Mouse (Mus musculus): Measurements from ENCODE around the gene Brdt.
"Not testable (repeated sequence)": the region's sequence is repeated elsewhere in the genome, so short reads cannot be mapped to it uniquely, and the experiment has no call there.

Gene Brdt

GRCm38 (mm10) chr5:107340404-107340803 is 9.4 kb downstream of the Brdt start:
- DNase-seq (ENCODE audit: low spot score in 2 of 2), result no peak

DNA sequence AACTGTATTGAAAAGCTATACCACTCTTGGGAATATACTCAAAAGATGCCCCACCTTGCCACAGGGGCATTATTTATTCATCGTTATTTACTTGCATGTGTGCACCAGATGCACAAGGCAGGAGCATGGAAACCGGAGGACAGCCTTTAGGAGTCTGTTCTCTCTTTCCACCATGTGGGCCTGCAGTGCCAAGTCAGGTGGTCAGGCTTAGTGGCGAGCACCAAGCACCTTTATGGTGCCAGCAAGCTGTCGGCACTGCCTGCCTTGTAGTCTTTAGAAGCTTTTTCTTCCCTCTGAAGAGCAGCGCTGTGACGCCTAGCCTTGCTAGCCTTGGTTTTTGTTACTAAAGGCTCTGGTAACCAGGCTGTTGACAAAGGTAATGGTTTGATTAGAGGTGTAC is 11.9 kb downstream of the Brdt start:
- DNase-seq (ENCODE audit: low spot score in 2 of 2), result no peak

DNA sequence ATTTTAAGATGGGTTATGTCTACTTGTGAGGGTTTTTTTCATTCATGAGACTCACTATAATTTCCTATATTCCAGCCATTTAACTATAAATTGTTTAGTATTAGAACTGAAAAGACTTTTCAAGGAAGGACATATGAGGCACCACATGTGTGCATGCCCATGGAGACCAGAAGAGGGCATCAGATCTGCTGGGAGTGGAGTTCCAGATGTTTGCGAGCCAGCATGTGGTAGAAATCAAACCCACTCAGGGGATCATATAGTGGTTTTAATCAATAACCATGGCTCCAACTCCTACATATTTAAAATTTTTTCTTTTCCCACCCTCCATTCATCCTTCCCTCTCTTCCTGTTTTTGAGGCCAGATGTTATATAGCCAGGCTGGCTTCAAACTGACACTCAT is 15.3 kb downstream of the Brdt start:
- no peak for DNase-seq (ENCODE audit: low spot score in 2 of 2)

GRCm38 (mm10) chr5:107352566-107352965 is 21.6 kb downstream of the Brdt start:
- DNase-seq (ENCODE audit: low spot score in 2 of 2), result no peak

DNA sequence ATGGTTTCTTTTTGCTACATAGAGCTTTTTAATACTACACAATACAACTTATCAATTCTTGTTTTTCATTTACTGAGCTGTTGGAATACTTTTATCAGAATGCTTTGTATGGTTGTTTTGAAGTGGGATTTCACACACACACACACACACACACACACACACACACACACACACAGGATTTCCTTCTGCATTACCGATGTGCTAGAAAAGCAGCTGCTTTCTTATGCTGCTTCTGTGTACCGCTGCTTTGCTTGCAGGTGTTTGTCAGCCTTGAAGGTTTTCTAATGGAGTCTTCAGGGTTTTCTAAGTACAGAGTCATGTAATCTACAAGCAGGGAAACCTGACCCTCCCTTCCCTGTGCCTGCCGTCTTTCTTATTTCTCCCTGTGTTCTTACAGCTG is 23.0 kb downstream of the Brdt start:
- DNase-seq (ENCODE audit: low spot score in 2 of 2), result no peak

GRCm38 (mm10) chr5:107355801-107356200 is 24.8 kb downstream of the Brdt start:
- no peak for DNase-seq (ENCODE audit: low spot score in 2 of 2)

- DNase-seq (ENCODE audit: low spot score in 2 of 2), result no peak
These were observed 26.8 kb downstream of the Brdt start for GRCm38 (mm10) chr5:107357723-107358122.

DNA sequence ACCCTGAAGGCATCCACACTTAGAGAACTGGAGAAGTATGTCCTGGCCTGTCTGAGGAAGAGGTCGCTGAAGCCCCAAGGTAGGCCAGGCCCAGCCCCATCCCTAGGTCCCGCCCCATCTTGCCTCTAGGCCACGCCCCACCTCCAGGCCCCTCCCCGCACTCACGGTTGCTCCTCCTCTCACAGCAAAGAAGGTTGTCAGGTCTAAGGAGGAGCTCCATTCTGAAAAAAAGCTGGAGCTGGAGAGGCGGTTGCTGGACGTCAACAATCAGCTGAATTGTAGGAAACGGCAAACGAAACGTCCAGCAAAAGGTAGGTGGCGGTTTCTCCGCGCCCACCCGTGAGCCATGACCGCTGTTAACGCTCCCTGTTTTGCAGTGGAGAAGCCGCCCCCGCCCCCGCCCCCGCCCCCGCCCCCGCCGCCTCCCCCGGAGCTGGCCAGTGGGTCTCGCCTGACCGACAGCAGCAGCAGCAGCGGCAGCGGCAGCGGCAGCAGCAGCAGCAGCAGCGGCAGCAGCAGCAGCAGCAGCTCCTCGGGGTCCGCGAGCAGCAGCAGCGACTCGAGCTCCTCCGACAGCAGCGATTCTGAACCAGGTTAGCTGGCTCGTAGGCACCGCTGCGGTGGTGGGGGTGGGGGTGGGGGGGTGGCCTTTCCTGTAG is 28.6 kb downstream of the Brdt start:
- DNase-seq (ENCODE audit: low spot score in 2 of 2), result peak; percentile 78 to 82

DNA sequence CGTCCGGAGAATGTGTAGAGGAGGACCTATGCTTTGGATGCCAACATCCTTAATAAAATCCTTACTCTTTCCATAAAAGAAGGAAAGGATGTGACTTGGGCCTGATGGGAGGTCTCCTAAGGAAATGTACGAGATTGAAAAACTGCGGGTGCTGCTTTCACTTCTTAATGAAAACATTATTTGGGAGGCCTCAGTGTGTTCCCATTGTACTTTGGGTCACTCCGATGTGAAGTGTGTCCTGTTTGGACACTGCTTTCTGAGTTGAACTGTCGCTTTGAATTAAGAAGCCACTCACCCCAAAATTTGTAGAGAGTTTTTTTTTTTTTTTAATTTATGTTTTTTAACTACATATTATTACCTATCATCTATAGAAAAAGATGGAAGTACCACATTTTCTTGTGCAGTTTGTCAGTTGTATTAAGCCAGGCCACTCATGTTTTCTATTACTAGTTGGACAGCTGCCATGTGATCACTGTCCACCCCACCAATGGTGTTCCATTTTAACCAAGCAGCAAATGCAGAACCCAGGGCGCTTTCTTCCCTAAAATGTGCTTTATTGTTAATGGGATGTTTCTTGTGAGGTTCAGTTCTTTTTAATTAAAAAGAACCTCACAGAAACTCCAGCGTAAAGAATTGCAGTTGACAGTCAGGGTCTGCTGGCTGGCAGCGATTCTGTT is 29.2 kb downstream of the Brdt start:
- no peak for DNase-seq (ENCODE audit: low spot score in 2 of 2)

- no peak for DNase-seq (ENCODE audit: low spot score in 2 of 2)
These were observed 39.1 kb downstream of the Brdt start for GRCm38 (mm10) chr5:107370040-107370439.

DNA sequence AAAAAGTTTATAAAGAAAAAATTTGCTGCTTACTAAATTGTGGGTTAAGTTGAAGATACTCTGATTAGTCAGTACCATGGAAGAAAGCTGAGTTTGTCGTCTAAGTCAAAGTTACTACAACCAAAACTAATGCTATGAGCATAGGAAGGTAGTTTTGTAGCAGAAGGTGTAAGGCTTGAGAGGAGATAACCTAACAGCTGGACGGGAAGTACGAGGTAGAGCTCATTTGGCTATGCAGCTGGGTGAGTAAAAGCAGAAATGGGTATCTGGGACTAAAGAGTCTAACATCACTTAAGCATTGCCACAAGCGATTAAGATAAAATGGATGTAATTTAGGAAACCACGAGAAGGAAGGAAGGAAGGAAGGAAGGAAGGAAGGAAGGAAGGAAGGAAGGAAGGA is 40.4 kb downstream of the Brdt start:
- DNase-seq (ENCODE audit: low spot score in 2 of 2), result no peak

DNA sequence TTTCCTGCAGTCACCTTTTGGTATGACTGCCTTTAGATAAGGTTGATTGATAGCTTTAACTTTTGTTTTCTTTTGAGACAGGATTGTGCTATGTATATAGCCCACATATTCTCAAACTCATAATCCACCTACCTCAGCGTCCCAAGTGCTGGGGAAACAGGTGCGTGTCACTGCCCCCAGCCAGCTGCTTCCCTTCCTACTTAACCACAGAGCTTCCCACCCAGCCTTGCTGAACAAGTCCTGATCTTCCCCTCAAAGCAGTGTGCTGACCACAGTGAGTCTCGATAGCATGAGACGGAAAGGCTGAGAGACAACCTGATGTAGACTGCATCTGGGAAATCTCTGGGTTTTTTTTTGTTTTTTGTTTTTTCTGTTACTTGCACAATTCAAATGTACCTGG is 42.3 kb downstream of the Brdt start:
- no peak for DNase-seq (ENCODE audit: low spot score in 2 of 2)

- not testable (repeated sequence) for DNase-seq (ENCODE audit: low spot score in 2 of 2)
These were observed 55.5 kb downstream of the Brdt start for GRCm38 (mm10) chr5:107386448-107386847.

- DNase-seq (ENCODE audit: low spot score in 2 of 2), result no peak
These were observed 56.8 kb downstream of the Brdt start for GRCm38 (mm10) chr5:107387788-107388187.

GRCm38 (mm10) chr5:107389373-107389772 is 58.4 kb downstream of the Brdt start:
- no peak for DNase-seq (ENCODE audit: low spot score in 2 of 2)

GRCm38 (mm10) chr5:107394437-107394836 is 63.5 kb downstream of the Brdt start:
- no peak for DNase-seq (ENCODE audit: low spot score in 2 of 2)

GRCm38 (mm10) chr5:107402436-107402835 is 71.5 kb downstream of the Brdt start, which contains the start of gene Ephx4:
Gene Ephx4, plus strand, starts transcription at chr5:107402736.
- DNase-seq (ENCODE audit: low spot score in 2 of 2), result no peak

DNA sequence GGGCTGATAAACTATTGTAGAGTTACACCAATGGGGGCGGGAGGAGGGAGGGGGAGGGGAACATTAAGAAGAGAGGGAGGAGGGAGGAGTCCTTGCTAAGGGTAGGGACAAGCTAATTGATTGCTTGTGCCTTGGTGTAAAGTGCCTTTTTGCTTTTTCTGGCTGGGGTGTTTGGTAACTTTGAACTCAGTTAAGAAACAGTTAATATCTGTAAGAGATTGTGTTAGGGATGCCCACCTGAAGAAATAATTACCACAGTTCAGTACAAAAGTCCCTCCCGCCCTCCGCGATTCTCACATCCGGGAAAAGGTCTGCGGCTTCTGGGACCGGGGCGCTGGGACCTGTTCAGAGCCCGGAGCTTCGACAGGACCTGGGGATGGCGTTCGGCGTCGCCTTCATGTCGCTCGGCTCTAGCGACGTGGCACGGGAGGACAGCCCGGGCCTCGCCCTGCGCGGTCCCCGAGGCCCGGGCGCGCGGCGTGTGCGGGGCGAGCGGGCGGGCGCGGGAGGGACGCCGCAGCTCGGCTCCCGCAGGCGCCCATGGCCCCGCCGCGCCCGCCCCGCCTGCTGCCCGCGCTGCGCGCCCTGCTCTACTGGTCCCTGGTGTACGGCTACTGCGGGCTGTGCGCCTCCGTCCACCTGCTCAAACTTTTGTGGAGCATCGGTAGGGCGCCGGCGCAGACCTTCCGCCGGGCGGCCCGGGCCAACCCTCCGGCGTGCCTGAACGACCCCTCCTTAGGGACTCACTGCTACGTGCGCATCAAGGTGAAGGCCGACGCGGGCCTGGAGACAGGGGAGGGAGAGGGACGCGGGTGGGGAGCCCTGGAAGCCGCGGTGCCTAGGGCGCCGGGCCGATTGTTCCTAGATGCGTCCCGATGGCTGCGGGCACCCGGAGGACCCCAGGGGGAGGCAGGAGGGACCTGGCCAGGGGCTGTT is 72.3 kb downstream of the Brdt start:
- peak; percentile 29 to 31 for DNase-seq (ENCODE audit: low spot score in 2 of 2)

DNA sequence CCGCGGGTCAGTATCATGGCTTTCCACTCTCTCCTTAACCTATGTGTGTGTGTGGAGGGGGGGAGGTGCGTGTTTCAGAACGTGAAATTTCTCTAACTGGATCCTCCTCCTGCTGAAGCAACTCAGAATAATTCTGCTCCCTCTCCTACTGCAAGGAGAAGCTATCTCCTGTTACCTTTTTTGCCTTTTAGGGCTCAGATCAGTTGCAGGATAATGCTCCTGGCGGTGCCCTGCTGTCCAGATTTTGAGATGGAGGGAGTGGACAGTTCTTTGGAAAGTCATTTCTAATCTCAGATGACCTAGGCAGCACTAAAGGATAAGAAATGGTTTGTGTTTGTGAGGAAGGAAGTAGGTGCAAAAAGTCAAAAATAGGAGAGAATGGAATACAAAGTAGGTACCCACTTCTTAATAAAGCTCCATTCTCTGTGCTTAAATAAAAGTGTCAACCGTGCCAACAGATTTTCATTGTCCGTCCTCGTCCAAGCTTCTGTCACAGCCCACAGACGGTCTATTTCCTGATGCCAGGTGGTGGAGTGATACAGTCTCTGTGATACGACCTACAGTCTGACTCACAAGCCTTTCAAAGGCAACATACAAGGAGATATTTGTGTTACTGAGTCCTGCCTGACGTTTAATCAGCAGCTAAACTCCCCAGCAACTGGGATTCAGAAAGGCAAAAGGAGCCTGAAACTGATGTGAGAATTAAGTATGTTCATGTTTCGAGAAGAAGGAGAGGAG is 73.2 kb downstream of the Brdt start:
- DNase-seq (ENCODE audit: low spot score in 2 of 2), result peak; percentile 63 to 83

DNA sequence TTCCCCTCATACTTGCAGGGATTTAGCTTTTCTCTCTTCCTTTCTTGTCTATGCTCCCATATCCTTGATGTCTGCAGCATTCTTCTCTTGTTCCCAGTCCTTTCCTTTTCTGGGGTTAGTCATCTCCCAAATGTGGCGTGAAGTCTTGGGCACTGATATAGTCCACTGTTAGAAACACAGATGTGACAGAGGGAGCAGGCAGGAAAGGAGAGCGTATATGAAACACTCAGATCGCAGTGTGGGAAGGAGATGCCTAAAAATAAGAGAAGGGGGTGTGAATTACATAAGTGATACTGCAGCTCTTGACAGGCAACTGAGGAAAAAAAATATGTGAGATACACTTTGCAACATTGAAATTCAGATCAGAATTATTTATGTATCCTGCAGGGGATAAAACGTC is 74.4 kb downstream of the Brdt start:
- DNase-seq (ENCODE audit: low spot score in 2 of 2), result peak; percentile 60 to 85

GRCm38 (mm10) chr5:107410305-107410704 is 79.3 kb downstream of the Brdt start:
- DNase-seq (ENCODE audit: low spot score in 2 of 2), result no peak

- DNase-seq (ENCODE audit: low spot score in 2 of 2), result peak in 1 of 2 experiments; percentile 34
These were observed 80.4 kb downstream of the Brdt start for GRCm38 (mm10) chr5:107411326-107411725.

Measured in right cerebral cortex, postnatal 36 days (tissue).